ENCODE assay signal across 8 mouse cellular contexts in the genomic region with DNA sequence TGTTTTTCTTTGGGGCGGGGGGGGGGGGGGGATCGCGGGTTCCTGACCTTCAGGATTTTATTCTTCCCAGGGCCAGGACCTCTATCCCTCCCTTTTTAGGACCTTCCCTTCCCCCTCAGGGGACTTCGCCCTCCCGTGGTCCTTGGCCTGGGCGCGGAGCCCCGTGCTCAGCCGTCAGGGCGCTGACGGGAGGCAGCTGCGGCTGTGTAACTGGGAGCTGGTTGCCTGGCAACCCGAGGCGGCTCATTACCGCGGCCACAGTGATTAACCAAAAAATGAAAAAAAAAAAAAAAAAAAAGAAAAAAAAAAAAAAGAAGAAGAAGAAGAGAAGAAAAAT. TPM values are rescaled to one million over a fixed set of nuclear protein-coding genes. Genes with fewer than 3 reads are reported as not detected.
A peak's percentile ranks its signal among the peaks of the same experiment; 100 is the strongest.
DNase-seq lines count a peak whose midpoint lies in the region; ATAC-seq and TF ChIP-seq lines count a peak whose summit lies in the region.

No protein-coding gene starts in this region.

- H3K4me3 ChIP-seq in embryonic facial prominence, embryonic 13.5 days = peak overlapping the region; percentile 14
- H3K4me3 ChIP-seq in hindbrain, embryonic 10.5 days = peak overlapping the region; percentile 18; the same call in 1 of the 2 replicates
- H3K4me3 ChIP-seq in lung, postnatal 0 days (ENCODE audit: low read depth, low read length) = no peak overlapping the region

- no peak overlapping the region for H3K27ac ChIP-seq in embryonic facial prominence, embryonic 13.5 days
- peak overlapping the region; percentile 50; the same call in 1 of the 2 replicates for H3K27ac ChIP-seq in hindbrain, embryonic 10.5 days
- H3K27ac ChIP-seq in lung, postnatal 0 days (ENCODE audit: low read length) = no peak overlapping the region

- H3K4me1 ChIP-seq in embryonic facial prominence, embryonic 13.5 days = peaks cover 12% of the 10 kb centered on the region
- H3K4me1 ChIP-seq in hindbrain, embryonic 10.5 days (replicated peaks) = peaks cover 60% of the 10 kb centered on the region
- H3K4me1 ChIP-seq in lung, postnatal 0 days (ENCODE audit: insufficient read depth, low read depth, low read length) = no peaks in the 10 kb centered on the region

- no peaks in the 10 kb centered on the region for H3K36me3 ChIP-seq in embryonic facial prominence, embryonic 13.5 days
- H3K36me3 ChIP-seq in hindbrain, embryonic 10.5 days = no peaks in the 10 kb centered on the region
- no peaks in the 10 kb centered on the region for H3K36me3 ChIP-seq in lung, postnatal 0 days (ENCODE audit: insufficient read depth, low read length)

- WGBS in embryonic facial prominence, embryonic 13.5 days = 0% methylated on average over 16 of the region's 16 CpGs
- under 1% methylated on average over 16 of the region's 16 CpGs for WGBS in hindbrain, embryonic 10.5 days
- WGBS in lung, postnatal 0 days = under 1% methylated on average over 15 of the region's 16 CpGs

- H3K27me3 ChIP-seq in embryonic facial prominence, embryonic 13.5 days = peaks cover 100% of the 10 kb centered on the region
- H3K27me3 ChIP-seq in hindbrain, embryonic 10.5 days (ENCODE audit: insufficient read depth, poor library complexity, severe bottlenecking) = peaks cover 98% of the 10 kb centered on the region
- H3K27me3 ChIP-seq in lung, postnatal 0 days (replicated peaks; ENCODE audit: insufficient read depth, low read length) = peaks cover 71% of the 10 kb centered on the region

- no peak for TF ChIP-seq CTCF in lung, postnatal 0 days (IDR thresholded peaks at IDR 0.05)

- no peak overlapping the region for H3K9ac ChIP-seq in embryonic facial prominence, embryonic 13.5 days
- H3K9ac ChIP-seq in lung, postnatal 0 days (replicated peaks; ENCODE audit: low read depth) = no peak overlapping the region

- no peak for ATAC-seq in embryonic facial prominence, embryonic 13.5 days (ENCODE audit: insufficient number of reproducible peaks, insufficient read depth, low FRiP score, low TSS enrichment, low read depth)
- peak; percentile 67 for ATAC-seq in lung, postnatal 0 days

- H3K9me3 ChIP-seq in embryonic facial prominence, embryonic 13.5 days = no peaks in the 10 kb centered on the region
- H3K9me3 ChIP-seq in hindbrain, embryonic 10.5 days = no peaks in the 10 kb centered on the region
- H3K9me3 ChIP-seq in lung, postnatal 0 days (ENCODE audit: low read length) = no peaks in the 10 kb centered on the region

- DNase-seq in cerebellum, adult 9-10 months = peak; percentile 55
- DNase-seq in cerebellum, adult 8-10 months = no peak
- DNase-seq in hindbrain, embryonic 10.5 days (ENCODE audit: low spot score) = peak; percentile 73
- peak; percentile 59 for DNase-seq in lung, postnatal 0 days (ENCODE audit: low spot score)
- peak; percentile 68 for DNase-seq in testis, postnatal 10 days (ENCODE audit: low spot score)
- no peak for DNase-seq in B cell, adult 2 months
- DNase-seq in left cerebral cortex, adult 9 months (ENCODE audit: low spot score in 2 of 2) = no peak

- H3K4me2 ChIP-seq in embryonic facial prominence, embryonic 13.5 days = peak overlapping the region; percentile 22; the same call in 1 of the 2 replicates
- no peak overlapping the region; the same call in 1 of the 2 replicates for H3K4me2 ChIP-seq in lung, postnatal 0 days (replicated peaks; ENCODE audit: low read depth, low read length)

- no peak for TF ChIP-seq EP300 in lung, postnatal 0 days (IDR thresholded peaks at IDR 0.05)

RNA-seq across cellular contexts. Expression of a gene that starts 15.1 kb away (rescaled TPM):
- 2.3 and 4.4 TPM in 2 replicates for polyA plus RNA-seq in embryonic facial prominence, embryonic 13.5 days (2015; fragmentation: Nextera tagmentation; extraction: Ambion mirVana)
- 14.0 and 61.1 TPM in 2 replicates for polyA plus RNA-seq in hindbrain, embryonic 10.5 days (2016; fragmentation: Nextera tagmentation; extraction: Ambion mirVana)
- not detected in 2 replicates for polyA plus RNA-seq in lung, postnatal 0 days (2015; fragmentation: Nextera tagmentation; extraction: Ambion mirVana)

Comparison
In these comparisons a context has a peak if more than half of its experiments do, and no peak if none do; other contexts are left out.
1. DNase-seq: peak in cerebellum, adult 9-10 months (single experiment), hindbrain, embryonic 10.5 days (single experiment), lung, postnatal 0 days (single experiment) and testis, postnatal 10 days (single experiment); none in cerebellum, adult 8-10 months (single experiment), B cell, adult 2 months (0 of 2) and left cerebral cortex, adult 9 months (0 of 2).